Mouse (Mus musculus) CH12.LX (cell line): ENCODE measurements at regions not wholly inside any gene's neighbourhood (a gene's known extent, or its start where the extent isn't known, plus 50 kb on each side); places are given as distances from the start of the nearest gene placed in this dataset.

ENCODE experiments used
- DNase-seq: peaks from one replicate; pipeline ENCODE4 v3.0.0-alpha.2; 2013; ENCODE audit errors: extremely low read depth
- H3K27ac ChIP-seq: 2 replicates; pipeline ENCODE4 v1.5.1; 2012; ENCODE audit warnings: low read depth, mild to moderate bottlenecking, control low read depth, moderate library complexity; ENCODE audit not compliant: insufficient read depth
- H3K27me3 ChIP-seq: replicated peaks from 2 replicates; pipeline ENCODE3; 2012; ENCODE audit warnings: inconsistent platforms
- H3K36me3 ChIP-seq, 2 experiments: replicated peaks in 1 of 2; 2 replicates each; pipeline versions ENCODE3 to v1.6.1; 2012; ENCODE audit warnings: inconsistent platforms in 1 of 2, low read length in 1 of 2, mild to moderate bottlenecking in 1 of 2, mixed read lengths in 1 of 2, moderate library complexity in 1 of 2; ENCODE audit not compliant: control insufficient read depth in 1 of 2, insufficient read depth in 1 of 2
- H3K4me1 ChIP-seq, 2 experiments: 2 replicates each; pipeline ENCODE4 v1.6.1; 2012; ENCODE audit warnings: inconsistent platforms in 1 of 2, moderate library complexity in 1 of 2; ENCODE audit not compliant: insufficient read depth in 2 of 2, control insufficient read depth in 1 of 2
- H3K4me2 ChIP-seq: 2 replicates; pipeline ENCODE4 v1.6.1; 2012; ENCODE audit warnings: low read depth, mild to moderate bottlenecking, control low read depth; ENCODE audit not compliant: poor library complexity, insufficient read depth, severe bottlenecking
- H3K4me3 ChIP-seq, 3 experiments: fragments of 150-350 bp in 1 of 3; sonication (generic) in 1 of 3; replicated peaks in 1 of 3; 2 replicates each; pipeline versions ENCODE3 to v1.5.1; 2011 to 2012; ENCODE audit warnings: low read depth in 2 of 3, low read length in 2 of 3, mild to moderate bottlenecking in 2 of 3, moderate library complexity in 2 of 3, control low read depth in 1 of 3, improper control_type of control experiment in 1 of 3, inconsistent platforms in 1 of 3, mixed read lengths in 1 of 3; ENCODE audit not compliant: poor library complexity in 1 of 3
- H3K79me2 ChIP-seq: replicated peaks from 2 replicates; pipeline ENCODE4 v1.6.1; 2012; ENCODE audit warnings: mild to moderate bottlenecking, moderate library complexity; ENCODE audit not compliant: control insufficient read depth, poor library complexity, insufficient read depth, severe bottlenecking; ENCODE audit errors: extremely low read depth
- H3K9ac ChIP-seq: 2 replicates; pipeline ENCODE4 v1.6.1; 2012; ENCODE audit warnings: low read depth, mild to moderate bottlenecking, control low read depth, moderate library complexity; ENCODE audit not compliant: insufficient read depth
- H3K9me3 ChIP-seq: replicated peaks from 2 replicates; pipeline ENCODE3; 2012; ENCODE audit warnings: low read length, inconsistent platforms, mixed read lengths
- CHD2 ChIP-seq: IDR thresholded peaks from 2 replicates; pipeline ENCODE4 v1.6.1; 2011; ENCODE audit warnings: low read length, improper control_type of control experiment
- E2F4 ChIP-seq: IDR thresholded peaks from 2 replicates; pipeline ENCODE4 v1.6.1; 2011; ENCODE audit warnings: low read depth, low read length, improper control_type of control experiment; ENCODE audit not compliant: insufficient replicate concordance
- EP300 ChIP-seq: IDR thresholded peaks from 2 replicates; pipeline ENCODE4 v1.6.1; 2011; ENCODE audit warnings: low read length, improper control_type of control experiment
- ETS1 ChIP-seq: conservative IDR thresholded peaks from 2 replicates; pipeline ENCODE4 v1.6.1; 2012; ENCODE audit warnings: low read depth, mild to moderate bottlenecking, inconsistent platforms, low read length, improper control_type of control experiment, moderate library complexity
- HCFC1 ChIP-seq: IDR thresholded peaks from 2 replicates; pipeline ENCODE4 v1.6.1; 2012; ENCODE audit warnings: low read depth, mild to moderate bottlenecking, inconsistent platforms, low read length, improper control_type of control experiment
- IRF4 ChIP-seq: IDR thresholded peaks from 2 replicates; pipeline ENCODE4 v1.6.1; 2014; ENCODE audit warnings: low read depth, mild to moderate bottlenecking, inconsistent platforms, low read length, improper control_type of control experiment
- JUN ChIP-seq: IDR thresholded peaks from 2 replicates; pipeline ENCODE4 v1.6.1; 2011; ENCODE audit warnings: low read depth, mild to moderate bottlenecking, low read length, improper control_type of control experiment, moderate library complexity; ENCODE audit not compliant: insufficient read depth
- JUND ChIP-seq: conservative IDR thresholded peaks from 2 replicates; pipeline ENCODE4 v1.6.1; 2011; ENCODE audit warnings: low read depth, low read length, improper control_type of control experiment
- MAFK ChIP-seq: IDR thresholded peaks from 2 replicates; pipeline ENCODE4 v1.6.1; 2011; ENCODE audit warnings: low read length, improper control_type of control experiment; ENCODE audit not compliant: insufficient replicate concordance
- MAX ChIP-seq: IDR thresholded peaks from 2 replicates; pipeline ENCODE4 v1.6.1; 2011; ENCODE audit warnings: low read length, improper control_type of control experiment
- MAZ ChIP-seq: IDR thresholded peaks from 2 replicates; pipeline ENCODE4 v1.6.1; 2012; ENCODE audit warnings: low read depth, mild to moderate bottlenecking, inconsistent platforms, low read length, improper control_type of control experiment, moderate library complexity
- MEF2A ChIP-seq: IDR thresholded peaks from 2 replicates; pipeline ENCODE4 v1.6.1; 2014; ENCODE audit warnings: low read depth, mild to moderate bottlenecking, inconsistent platforms, low read length, improper control_type of control experiment, borderline replicate concordance
- MYC ChIP-seq: IDR thresholded peaks from 2 replicates; pipeline ENCODE4 v1.6.1; 2011; ENCODE audit warnings: low read depth, mild to moderate bottlenecking, improper control_type of control experiment, low read length
- NRF1 ChIP-seq: IDR thresholded peaks from 2 replicates; pipeline ENCODE4 v1.6.1; 2014; ENCODE audit warnings: low read depth, mild to moderate bottlenecking, inconsistent platforms, low read length, improper control_type of control experiment, moderate library complexity
- PAX5 ChIP-seq: IDR thresholded peaks from 2 replicates; pipeline ENCODE4 v1.6.1; 2012; ENCODE audit warnings: low read length, inconsistent platforms, mixed read lengths
- POLR2A ChIP-seq: IDR thresholded peaks from 2 replicates; pipeline ENCODE4 v1.6.1; 2011; ENCODE audit warnings: low read depth, mild to moderate bottlenecking, improper control_type of control experiment, low read length
- RAD21 ChIP-seq: IDR thresholded peaks from 2 replicates; pipeline ENCODE4 v1.6.1; 2011; ENCODE audit warnings: low read depth, mild to moderate bottlenecking, low read length, improper control_type of control experiment, moderate library complexity
- RCOR1 ChIP-seq: conservative IDR thresholded peaks from 2 replicates; pipeline ENCODE4 v1.6.1; 2012; ENCODE audit warnings: low read depth, mild to moderate bottlenecking, inconsistent platforms, low read length, improper control_type of control experiment
- SIN3A ChIP-seq: IDR thresholded peaks from 2 replicates; pipeline ENCODE4 v1.6.1; 2012; ENCODE audit warnings: low read length, improper control_type of control experiment, inconsistent platforms
- SMC3 ChIP-seq: IDR thresholded peaks from 2 replicates; pipeline ENCODE4 v1.6.1; 2011; ENCODE audit warnings: low read depth, low read length, improper control_type of control experiment
- TBP ChIP-seq: conservative IDR thresholded peaks from 2 replicates; pipeline ENCODE4 v1.6.1; 2011; ENCODE audit warnings: low read depth, low read length, improper control_type of control experiment
- TCF12 ChIP-seq: IDR thresholded peaks from 2 replicates; pipeline ENCODE4 v1.6.1; 2014; ENCODE audit warnings: low read depth, mild to moderate bottlenecking, inconsistent platforms, low read length, improper control_type of control experiment
- USF1 ChIP-seq: IDR thresholded peaks from 2 replicates; pipeline ENCODE4 v1.6.1; 2014; ENCODE audit warnings: low read depth, mild to moderate bottlenecking, inconsistent platforms, low read length, improper control_type of control experiment
- ZMIZ1 ChIP-seq: IDR thresholded peaks from 2 replicates; pipeline ENCODE4 v1.6.1; 2012; ENCODE audit warnings: low read depth, mild to moderate bottlenecking, inconsistent platforms, low read length, improper control_type of control experiment
- ZNF384 ChIP-seq: IDR thresholded peaks from 2 replicates; pipeline ENCODE4 v1.6.1; 2012; ENCODE audit warnings: low read depth, low read length, improper control_type of control experiment, inconsistent platforms
- dilution Hi-C: fragments of 300-500 bp; cut with MboI; formaldehyde crosslinking; loops from 2 replicates; pipeline ENCODE4 v1.14.3; 2020; ENCODE audit warnings: low sequenced_read_pairs; ENCODE audit not compliant: extremely low pct_unique_long_range_greater_than_20kb, extremely low pct_ligation_motif_present
- in situ Hi-C: fragments of 300-500 bp; cut with MboI; formaldehyde crosslinking; loops from 3 replicates; pipeline ENCODE4 v1.14.3; 2019; ENCODE audit warnings: low sequenced_read_pairs, low pct_ligation_motif_present, low pct_unique_long_range_greater_than_20kb, mixed read lengths

DNA sequence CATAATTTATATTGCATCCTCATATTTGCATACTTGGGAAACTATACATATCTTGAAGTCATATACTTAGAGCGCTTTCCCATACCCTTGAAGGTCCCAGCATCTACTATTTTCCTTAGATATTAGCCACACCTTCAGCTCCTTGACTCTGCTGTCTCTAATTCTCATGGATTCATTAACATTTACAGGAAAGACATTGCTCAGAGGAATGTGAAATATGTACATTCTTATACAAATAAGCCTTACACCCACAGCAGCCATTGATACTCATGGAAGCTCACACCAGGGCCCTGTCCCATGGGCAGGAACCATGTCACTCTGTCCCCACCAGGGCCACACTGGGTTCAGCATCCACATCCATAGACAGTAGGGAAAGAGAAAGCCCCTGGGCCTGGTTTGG is 122.1 kb downstream of the Trim42 start:
- Histone ChIP-seq H3K9ac (no peak overlapping the region), H3K9me3 (no peaks in the 10 kb centered on the region), H3K27ac (no peak overlapping the region), H3K36me3 (no peaks in the 10 kb centered on the region), H3K27me3 (no peaks in the 10 kb centered on the region), H3K4me2 (no peak overlapping the region), H3K79me2 (no peaks in the 10 kb centered on the region), H3K4me1 (no peaks in the 10 kb centered on the region), H3K4me3 (no peak overlapping the region)
- in situ Hi-C loops (no loop called here), dilution Hi-C loops (no loop called here)
- TF ChIP-seq ETS1 (no peak), TCF12 (no peak), E2F4 (no peak), JUND (no peak), ZMIZ1 (no peak), ZNF384 (no peak), PAX5 (no peak), POLR2A (no peak), EP300 (no peak), HCFC1 (no peak), NRF1 (no peak), MAZ (no peak), CHD2 (no peak), RCOR1 (no peak), RAD21 (no peak), IRF4 (no peak), MYC (no peak), MAX (no peak)
- DNase-seq = no peak

DNA sequence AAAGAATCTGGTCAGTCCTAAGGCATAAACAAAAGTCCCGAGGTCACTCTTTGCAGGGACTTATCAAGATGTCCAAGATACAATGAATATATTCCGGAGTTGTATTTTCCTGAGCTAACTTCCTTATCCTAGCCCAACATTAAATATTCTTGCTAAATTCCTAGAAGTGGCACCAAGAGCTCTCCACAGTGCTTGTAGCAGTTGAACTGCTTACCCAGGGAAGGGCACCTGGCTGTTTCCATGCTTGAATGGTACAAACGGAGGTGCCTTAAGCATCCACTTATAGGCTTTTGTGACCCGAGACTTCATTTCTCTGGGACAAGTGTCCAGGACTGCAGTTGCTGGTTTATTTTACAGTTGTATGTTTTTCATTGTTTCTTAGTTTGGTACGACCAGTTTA is 115.1 kb upstream of the Slc25a36 start:
- Histone ChIP-seq H3K9ac (no peak overlapping the region), H3K27ac (no peak overlapping the region), H3K9me3 (no peaks in the 10 kb centered on the region), H3K27me3 (peaks cover 20% of the 10 kb centered on the region), H3K79me2 (no peaks in the 10 kb centered on the region), H3K36me3 (no peaks in the 10 kb centered on the region), H3K4me2 (no peak overlapping the region), H3K4me3 (no peak overlapping the region), H3K4me1 (no peaks in the 10 kb centered on the region)
- dilution Hi-C loops = no loop called here
- TF ChIP-seq PAX5 (no peak), RCOR1 (no peak), TBP (no peak), ZMIZ1 (no peak), JUN (no peak), SIN3A (no peak), E2F4 (no peak), NRF1 (no peak), USF1 (no peak), SMC3 (no peak), MYC (no peak), MAFK (no peak), MEF2A (no peak), TCF12 (no peak)
- no peak for DNase-seq
- in situ Hi-C loops = no loop called here
